Mouse (Mus musculus) cortical plate, adult 2 months (tissue): ENCODE results near the gene Lhfpl5.

Experiments
- CTCF ChIP-seq: fragments of 200-500 bp; IDR thresholded peaks from 2 replicates; pipeline ENCODE4 v1.5.1; 2011; ENCODE audit warnings: mild to moderate bottlenecking, control low read depth, low read length; ENCODE audit not compliant: insufficient read depth; ENCODE audit errors: extremely low read depth
- POLR2A ChIP-seq: fragments of 200-500 bp; IDR thresholded peaks from 2 replicates; pipeline ENCODE4 v1.6.1; 2011; ENCODE audit warnings: mild to moderate bottlenecking, low read length, control low read depth; ENCODE audit not compliant: insufficient read depth; ENCODE audit errors: extremely low read depth

DNA sequence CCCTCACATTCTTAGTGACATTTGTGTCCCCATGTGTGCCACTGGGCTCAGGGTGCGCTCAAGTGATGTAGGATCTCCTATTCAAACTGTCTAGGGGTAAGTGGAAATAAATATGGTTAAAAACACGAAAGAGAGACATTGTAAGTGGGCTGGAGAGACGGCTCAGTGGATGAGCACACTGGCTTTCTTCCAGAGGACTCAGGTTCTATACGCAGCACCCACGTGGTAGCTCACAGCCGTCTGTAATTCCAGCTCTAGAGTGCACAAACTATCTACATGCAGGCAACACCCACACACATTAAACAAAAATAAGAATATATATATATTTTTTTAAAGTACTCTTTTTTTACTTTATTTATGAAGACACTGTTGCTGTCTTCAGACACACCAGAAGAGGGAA, 2.5 kb upstream of the Lhfpl5 start:
- TF ChIP-seq POLR2A (no peak), CTCF (no peak)
